Mouse (Mus musculus) spleen, postnatal 14 days (tissue): ENCODE results near the gene Lyz1.
"Not testable (repeated sequence)": the region's sequence is repeated elsewhere in the genome, so short reads cannot be mapped to it uniquely, and the experiment has no call there.

Experiments used
- DNase-seq, 2 experiments: peaks; one replicate each; pipeline ENCODE4 v3.0.0; 2021 to 2022; ENCODE audit warnings: low spot score in 2 of 2

Gene Lyz1

GRCm38 (mm10) chr10:117287226-117287850, 5.3 kb downstream of the Lyz1 start:
- DNase-seq, result no peak

- DNase-seq, result no peak
Measured at GRCm38 (mm10) chr10:117286366-117286970, 6.2 kb downstream of the Lyz1 start.

DNA sequence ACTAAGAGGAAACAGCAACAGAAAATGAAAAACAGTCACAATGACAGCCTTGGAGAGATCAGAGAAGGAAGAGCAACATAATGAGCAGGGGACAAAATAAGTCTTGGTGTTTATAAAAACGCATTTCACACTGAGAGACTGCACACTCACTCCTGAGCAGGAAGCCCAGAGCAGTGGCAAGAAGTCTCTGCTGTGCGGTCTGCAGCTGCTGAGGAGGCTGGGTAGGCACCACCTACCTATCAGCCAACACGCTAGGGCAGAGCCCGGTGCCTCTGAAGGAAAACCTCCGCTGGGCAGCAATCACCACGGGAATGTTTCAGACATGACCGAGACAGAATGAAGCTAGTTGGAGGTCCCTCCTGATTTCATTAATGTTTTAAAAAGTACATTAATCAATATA, 7.1 kb downstream of the Lyz1 start:
- not testable (repeated sequence) for DNase-seq

DNA sequence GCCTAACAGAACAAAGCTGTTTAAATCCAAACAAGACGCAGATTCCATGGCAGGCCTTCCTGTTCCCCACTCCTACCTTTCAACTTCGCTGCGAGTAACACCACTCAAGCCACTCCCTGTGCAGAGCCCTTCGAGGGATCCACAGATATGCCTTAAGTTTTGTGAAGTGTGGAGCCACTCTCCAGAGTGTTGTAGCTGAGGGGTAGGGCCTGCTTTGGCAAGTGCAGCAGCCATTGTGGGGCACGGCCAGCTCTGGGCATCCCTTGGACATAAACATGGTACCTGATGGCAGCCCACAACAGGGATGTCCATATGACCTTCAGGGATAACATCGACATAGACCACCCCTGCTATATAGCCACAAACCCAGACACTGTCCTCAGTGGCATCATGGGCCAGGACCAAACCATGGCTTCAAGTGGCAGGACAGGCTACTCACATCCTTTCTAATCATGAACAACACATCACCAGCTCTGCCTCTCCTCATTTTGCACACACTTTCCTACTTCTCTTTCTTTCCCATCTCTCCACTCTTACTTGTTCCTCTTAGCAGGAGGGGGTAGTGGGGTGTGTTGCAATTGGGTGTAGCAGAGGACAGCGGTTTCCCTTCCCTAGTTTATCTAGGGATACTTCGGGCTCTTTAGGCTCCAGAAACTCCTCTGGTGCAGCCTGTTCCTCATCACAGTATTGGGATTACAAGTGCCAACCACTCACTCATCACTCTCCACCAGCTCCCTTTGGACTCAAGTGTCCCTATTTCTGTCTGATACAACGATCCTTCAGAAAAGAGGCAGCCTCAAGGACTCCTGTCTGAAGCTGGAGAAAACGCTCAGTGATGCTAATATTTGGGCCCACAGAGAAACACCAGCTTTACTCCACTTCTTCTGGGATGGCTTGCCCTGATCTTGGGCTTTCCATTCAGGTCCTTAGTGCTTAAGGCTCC, 7.8 kb downstream of the Lyz1 start:
- DNase-seq, result no peak

DNA sequence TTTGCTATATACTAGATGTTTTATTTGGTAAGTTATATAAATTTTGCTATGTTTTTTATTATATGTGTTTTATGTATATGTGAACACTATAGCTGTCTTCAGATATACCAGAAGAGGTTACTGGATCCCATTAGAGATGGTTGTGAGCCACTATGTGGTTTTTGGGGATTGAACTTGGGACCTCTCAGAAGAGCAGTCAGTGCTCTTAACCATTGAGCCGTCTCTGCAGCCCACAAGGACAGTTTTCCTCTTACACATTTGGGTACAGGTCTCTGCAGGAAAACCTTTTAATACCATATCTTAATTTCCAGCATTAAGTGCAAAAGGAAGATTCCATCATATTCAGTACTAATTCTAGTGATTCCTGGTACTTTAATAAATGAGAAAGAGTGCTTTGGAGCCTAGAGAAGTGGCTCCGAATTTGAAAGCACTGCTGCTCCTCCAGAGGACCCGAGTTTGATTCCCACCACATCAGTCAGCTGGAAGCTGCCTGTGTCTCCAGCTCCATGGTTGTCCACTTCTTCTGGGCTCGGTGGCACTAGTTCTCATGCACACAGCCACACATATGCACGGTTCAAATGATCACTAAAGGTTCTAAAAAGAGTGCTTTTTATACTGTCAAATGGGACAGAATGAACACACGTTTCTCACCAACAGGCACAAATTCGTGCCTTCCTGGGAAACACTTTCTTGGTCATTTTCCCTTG, 8.6 kb downstream of the Lyz1 start:
- DNase-seq, result no peak

DNA sequence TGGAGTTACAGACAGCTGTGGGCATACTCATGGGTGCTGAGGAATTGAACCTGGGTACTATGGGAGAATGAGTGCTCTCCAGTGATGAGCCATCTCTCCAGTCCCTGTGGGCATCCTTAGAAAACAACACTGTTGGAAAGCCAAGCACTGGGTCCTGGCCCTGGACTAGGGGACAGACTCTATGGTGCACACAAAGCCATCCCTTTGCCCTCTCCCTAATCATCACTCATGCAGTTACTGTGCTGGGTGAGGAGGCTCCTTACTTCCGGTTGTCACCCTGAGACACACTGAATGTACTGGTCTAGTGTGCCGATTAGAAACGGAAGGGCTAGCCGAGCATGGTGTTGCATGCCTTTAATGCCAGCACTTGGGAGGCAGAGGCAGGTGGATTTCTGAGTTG, 9.5 kb downstream of the Lyz1 start:
- not testable (repeated sequence) for DNase-seq

DNA sequence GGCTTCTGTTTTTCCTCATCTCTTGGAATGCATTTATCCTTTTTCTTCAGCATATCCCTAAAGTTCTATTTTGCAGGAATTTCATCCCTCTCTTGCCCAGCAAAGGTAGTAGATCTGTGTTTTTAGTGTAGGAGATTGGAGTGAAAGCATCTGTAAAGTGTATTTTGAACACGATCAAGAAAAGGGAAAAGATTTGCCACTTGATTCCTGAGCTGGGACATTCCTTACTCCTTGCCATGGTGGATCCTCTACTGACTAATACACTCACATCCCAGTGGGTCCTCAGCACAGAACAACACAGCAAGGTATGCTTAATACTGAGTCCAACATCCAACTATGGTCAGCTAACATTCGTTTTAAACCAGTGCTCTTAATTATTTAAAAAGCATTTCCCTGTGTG, 10.1 kb downstream of the Lyz1 start:
- DNase-seq, result no peak

- DNase-seq, result no peak
Measured at GRCm38 (mm10) chr10:117282049-117282448, 10.6 kb downstream of the Lyz1 start, which contains the start of gene Lyz2. TSS of gene Lyz2 (minus strand) at chr10:117282321.

- DNase-seq, result no peak
Measured at GRCm38 (mm10) chr10:117281381-117281920, 11.2 kb downstream of the Lyz1 start.

DNA sequence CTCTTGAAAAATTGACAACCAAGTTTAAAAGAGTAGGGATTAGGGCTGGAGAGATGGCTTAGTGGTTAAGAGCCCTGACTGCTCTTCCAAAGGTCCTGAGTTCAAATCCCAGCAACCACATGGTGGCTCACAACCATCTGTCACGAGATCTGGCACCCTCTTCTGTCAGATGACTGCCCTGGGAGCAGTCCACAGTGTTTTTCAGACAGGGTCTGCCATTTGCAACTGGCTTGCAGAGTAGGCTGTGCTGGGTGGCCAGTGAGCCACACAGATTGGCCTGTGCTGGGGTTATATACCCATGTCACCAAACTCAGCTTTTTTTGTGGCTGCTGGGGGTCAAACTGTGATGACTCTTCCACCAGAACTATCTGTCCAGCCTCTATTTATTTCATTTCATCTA, 12.7 kb downstream of the Lyz1 start:
- no peak for DNase-seq

GRCm38 (mm10) chr10:117278510-117278909, 14.2 kb downstream of the Lyz1 start:
- DNase-seq, result not testable (repeated sequence)

- not testable (repeated sequence) for DNase-seq
Measured at GRCm38 (mm10) chr10:117277779-117278178, 14.9 kb downstream of the Lyz1 start.

DNA sequence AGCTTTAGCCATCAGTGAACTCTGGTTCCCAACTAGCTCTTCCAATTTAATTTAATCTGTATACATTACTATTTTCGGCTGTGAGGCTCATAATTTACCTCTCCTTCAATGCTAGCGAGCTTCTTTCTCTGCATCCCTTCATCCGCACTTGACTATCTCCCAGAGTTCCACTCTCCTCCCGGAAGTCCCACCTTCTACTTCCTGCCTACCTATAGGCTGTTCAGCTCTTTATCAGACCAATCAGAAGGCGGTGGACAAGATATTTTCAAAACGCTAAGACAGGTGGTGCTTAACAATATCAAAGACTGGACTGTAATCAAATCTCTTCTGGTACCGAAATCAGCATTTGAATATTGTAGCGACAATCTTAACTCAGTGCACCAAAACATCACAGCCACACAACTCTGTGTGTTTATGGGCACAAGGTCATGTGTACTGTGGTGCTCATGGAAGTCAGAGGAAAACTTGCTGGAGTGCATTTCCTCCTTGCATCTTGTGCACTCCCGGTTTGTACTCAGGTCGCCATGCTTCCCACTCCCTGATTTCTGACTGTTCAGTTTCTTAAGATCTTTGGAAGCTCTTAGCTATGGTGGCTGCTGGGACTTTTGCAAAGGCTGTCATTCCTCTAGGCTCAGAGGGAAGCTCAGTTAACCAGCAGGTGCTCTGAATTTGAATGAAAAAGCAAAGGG, 16.8 kb downstream of the Lyz1 start:
- no peak for DNase-seq

DNA sequence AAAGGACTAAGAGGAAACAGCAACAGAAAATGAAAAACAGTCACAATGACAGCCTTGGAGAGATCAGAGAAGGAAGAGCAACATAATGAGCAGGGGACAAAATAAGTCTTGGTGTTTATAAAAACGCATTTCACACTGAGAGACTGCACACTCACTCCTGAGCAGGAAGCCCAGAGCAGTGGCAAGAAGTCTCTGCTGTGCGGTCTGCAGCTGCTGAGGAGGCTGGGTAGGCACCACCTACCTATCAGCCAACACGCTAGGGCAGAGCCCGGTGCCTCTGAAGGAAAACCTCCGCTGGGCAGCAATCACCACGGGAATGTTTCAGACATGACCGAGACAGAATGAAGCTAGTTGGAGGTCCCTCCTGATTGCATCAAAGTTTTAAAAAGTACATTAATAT, 18.0 kb downstream of the Lyz1 start:
- DNase-seq, result not testable (repeated sequence)

DNA sequence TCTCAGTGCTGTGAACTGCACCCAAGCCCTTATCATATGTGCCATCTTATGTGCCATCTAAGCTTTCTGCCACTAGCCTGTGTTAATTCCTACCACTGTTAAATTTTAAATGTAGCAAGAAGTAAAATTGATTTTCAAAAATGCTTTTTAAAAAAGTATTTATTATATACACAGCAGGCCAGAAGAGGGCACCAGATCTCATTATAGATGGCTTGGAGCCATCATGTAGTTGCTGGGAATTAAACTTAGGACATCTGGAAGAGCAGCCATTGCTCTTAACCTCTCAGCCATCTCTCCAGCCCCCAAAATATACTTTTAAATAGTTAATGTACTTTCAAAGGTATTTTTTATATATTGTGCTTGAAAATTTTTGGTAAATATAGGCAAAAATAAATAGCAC, 20.6 kb downstream of the Lyz1 start:
- DNase-seq, result no peak

DNA sequence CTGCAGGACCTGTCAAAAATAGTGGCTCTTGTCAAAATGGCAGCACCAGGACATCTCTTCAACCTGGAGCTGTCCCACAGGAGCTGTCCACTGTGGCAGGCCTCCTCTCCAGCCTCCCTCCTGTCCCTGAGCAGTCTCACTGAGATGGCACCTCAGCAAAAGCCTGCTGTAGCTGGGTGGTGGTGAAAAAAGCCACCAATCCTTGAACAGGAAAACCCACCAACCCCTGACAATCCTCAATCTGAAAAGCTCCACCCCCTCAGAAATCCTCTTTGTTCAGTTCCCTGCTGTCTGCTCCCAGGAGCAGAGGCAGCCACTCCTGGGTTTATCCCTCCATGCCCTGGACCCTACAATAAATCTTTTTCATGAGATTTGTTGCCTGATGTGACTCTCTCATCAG, 32.8 kb downstream of the Lyz1 start:
- DNase-seq, result no peak

- DNase-seq, result no peak
Measured at GRCm38 (mm10) chr10:117238603-117239002, 54.1 kb downstream of the Lyz1 start, which contains the start of gene 9530003J23Rik. TSS of gene 9530003J23Rik (minus strand) at chr10:117238703.
